Mouse (Mus musculus) bone marrow macrophage, adult 2 months (primary cell): ENCODE measurements around the gene Il11. TPM values are rescaled to one million over a fixed set of nuclear protein-coding genes. Genes with fewer than 3 reads are reported as not detected.

Experiments
- H3K27ac ChIP-seq: 2 replicates; pipeline ENCODE4 v1.5.1; 2012; ENCODE audit warnings: low read depth, low read length; ENCODE audit not compliant: insufficient read depth
- H3K4me1 ChIP-seq: 2 replicates; pipeline ENCODE4 v1.6.1; 2012; ENCODE audit warnings: low read length; ENCODE audit not compliant: control insufficient read depth, insufficient read depth
- H3K4me3 ChIP-seq: 2 replicates; pipeline ENCODE4 v1.5.1; 2012; ENCODE audit warnings: mild to moderate bottlenecking, low read length, moderate library complexity; ENCODE audit not compliant: insufficient read depth
- CTCF ChIP-seq: IDR thresholded peaks from 2 replicates; pipeline ENCODE4 v1.5.1; 2012; ENCODE audit warnings: low read depth, mild to moderate bottlenecking, low read length, moderate library complexity
- POLR2A ChIP-seq: IDR thresholded peaks from 2 replicates; pipeline ENCODE4 v1.6.1; 2012; ENCODE audit warnings: mild to moderate bottlenecking, low read depth, low read length, borderline replicate concordance
- polyA plus RNA-seq: library from polyadenylated mRNA; stranded (reverse); fragments of >200 nt; gene quantifications from 2 replicates; pipeline ENCODE4 v1.2.4, GENCODE M21; 2012; ENCODE audit not compliant: missing spikeins, insufficient read depth, insufficient read length

The Il11 gene
- polyA plus RNA-seq, 1 experiment = not detected

GRCm38 (mm10) chr7:4744886-4745285, 37.8 kb downstream of the Il11 start:
- Histone ChIP-seq H3K27ac (no peak overlapping the region), H3K4me1 (peaks cover 16% of the 10 kb centered on the region), H3K4me3 (no peak overlapping the region)
- TF ChIP-seq POLR2A (no peak), CTCF (no peak)

DNA sequence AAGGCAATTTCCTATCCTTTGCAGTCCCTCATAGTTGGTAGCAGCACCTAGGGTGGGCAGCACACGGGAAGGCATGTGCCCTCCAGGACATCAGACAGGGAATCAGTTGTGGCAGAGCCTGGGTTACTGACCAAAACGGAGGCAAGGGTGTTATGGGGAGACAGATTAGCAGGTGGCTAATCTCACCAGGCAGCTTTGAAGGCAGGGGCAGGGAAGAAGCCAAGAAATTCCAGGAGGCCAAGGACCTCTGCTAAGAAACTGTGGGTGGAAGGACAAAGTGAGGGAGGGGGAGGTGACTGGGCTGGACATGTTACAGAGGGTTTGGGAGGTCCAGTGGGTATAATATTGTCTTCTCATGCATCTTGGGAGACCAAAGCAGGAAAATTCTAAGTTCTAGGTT, 39.3 kb downstream of the Il11 start:
- TF ChIP-seq POLR2A (no peak), CTCF (no peak)
- Histone ChIP-seq H3K4me3 (no peak overlapping the region), H3K27ac (no peak overlapping the region), H3K4me1 (peaks cover 22% of the 10 kb centered on the region)

DNA sequence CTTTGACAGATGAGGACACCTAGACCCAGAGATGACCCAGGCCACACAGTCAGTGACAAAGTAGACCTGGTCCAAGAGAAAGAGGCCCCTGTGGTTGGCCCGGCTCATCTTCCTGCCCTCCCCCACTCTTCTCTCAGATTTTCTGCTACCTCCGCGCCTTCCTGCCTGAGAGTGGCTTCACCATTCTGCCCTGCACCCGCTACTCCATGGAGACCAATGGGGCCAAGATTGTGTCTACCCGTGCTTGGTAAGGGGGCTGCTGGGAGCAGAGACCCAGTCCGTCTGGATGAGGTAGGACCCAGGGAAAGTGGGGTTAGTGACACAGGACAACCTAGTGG, 40.2 kb downstream of the Il11 start:
- no peak overlapping the region for H3K27ac ChIP-seq
- TF ChIP-seq POLR2A = no peak
- TF ChIP-seq CTCF = no peak
- H3K4me1 ChIP-seq = peaks cover 16% of the 10 kb centered on the region
- H3K4me3 ChIP-seq = no peak overlapping the region

GRCm38 (mm10) chr7:4741672-4742481, 40.8 kb downstream of the Il11 start:
- peak overlapping the region; percentile 42; the same call in 1 of the 2 replicates for H3K27ac ChIP-seq
- TF ChIP-seq POLR2A (no peak), CTCF (no peak)
- peaks cover 16% of the 10 kb centered on the region for H3K4me1 ChIP-seq
- H3K4me3 ChIP-seq = peak overlapping the region; percentile 82

- Histone ChIP-seq H3K4me1 (peaks cover 16% of the 10 kb centered on the region), H3K27ac (peak overlapping the region; percentile 96), H3K4me3 (peak overlapping the region; percentile 82)
- no peak for TF ChIP-seq CTCF
- no peak for TF ChIP-seq POLR2A
These were observed 41.5 kb downstream of the Il11 start for GRCm38 (mm10) chr7:4741151-4741550.

GRCm38 (mm10) chr7:4740309-4740727, 42.3 kb downstream of the Il11 start:
- peaks cover 16% of the 10 kb centered on the region for H3K4me1 ChIP-seq
- 0 out of 2 replicates have a peak, but pooled peaks have one; percentile 4 for TF ChIP-seq POLR2A
- TF ChIP-seq CTCF = peak; percentile 28; the same call in 1 of the 2 replicates
- H3K27ac ChIP-seq = peak overlapping the region; percentile 96
- H3K4me3 ChIP-seq = peak overlapping the region; percentile 82

DNA sequence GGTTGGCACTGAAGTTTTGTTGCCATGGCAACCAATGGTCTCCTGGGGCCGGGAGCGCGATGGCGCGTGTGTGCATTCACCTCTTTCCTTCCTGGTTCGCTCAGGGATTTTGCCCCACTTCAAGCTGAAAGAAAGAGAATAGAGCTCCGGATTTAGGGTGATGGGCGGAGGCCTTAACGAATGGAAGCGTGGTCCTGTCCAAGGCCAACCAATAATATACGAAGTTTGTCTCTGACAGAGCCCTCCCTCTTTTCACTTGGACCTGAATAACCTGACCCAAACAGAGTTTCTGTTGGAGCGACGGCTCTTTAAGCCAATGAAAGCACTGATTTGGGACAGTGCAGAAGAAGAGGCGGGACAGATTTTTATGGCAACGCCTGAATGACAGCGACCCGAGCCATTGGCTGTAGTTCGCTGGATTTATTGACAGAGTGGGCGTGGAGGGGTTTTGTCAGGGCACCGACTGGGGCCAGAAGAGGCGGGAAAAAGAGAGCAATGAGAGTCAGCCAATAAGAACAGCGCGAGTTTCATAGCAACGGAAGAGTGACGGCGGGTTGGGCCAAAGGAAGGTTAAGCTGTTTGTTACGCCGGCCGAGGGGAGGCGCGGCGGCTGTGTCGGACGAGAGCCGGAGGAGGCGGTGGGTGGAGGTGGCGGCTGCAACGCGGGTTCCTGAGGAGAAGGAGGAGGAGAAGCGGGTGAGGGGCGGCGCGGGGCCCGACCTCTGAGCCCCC, 42.9 kb downstream of the Il11 start, which contains the start of gene Kmt5c:
Gene Kmt5c (plus strand): TSS at position 572 of the 732 bp plus-strand sequence.
- 0 out of 2 replicates have a peak, but pooled peaks have one; percentile 25 for TF ChIP-seq POLR2A
- TF ChIP-seq CTCF = no peak
- Histone ChIP-seq H3K27ac (peak within 1 kb of the TSS; percentile 96), H3K4me1 (peaks cover 16% of the 10 kb centered on the region), H3K4me3 (peak within 1 kb of the TSS; percentile 82)

DNA sequence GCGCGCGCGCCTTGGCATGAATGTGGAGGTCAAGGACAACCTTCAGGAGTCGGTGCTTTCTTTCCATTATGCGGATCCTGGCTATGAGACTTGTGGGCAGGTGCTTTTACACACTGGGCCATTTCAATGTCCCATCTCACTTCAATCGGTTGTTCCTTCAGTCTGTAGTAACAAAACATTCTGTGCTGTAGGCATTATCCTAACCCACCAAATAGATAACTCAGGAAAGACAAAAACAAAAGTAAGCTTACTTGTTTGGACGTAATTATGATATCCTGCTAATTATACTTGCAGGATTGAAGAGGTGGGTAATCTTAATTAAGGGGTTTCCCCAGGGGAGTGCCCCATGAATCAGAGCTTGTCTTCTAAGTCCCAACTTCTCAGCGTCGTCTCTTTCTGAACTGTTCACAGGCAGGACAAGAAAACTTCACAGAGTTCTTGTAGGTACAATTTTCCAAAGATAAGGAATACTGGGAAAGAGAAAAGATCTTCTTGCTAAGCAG, 43.6 kb downstream of the Il11 start:
- Histone ChIP-seq H3K4me3 (peak overlapping the region; percentile 56), H3K4me1 (peaks cover 16% of the 10 kb centered on the region), H3K27ac (peak overlapping the region; percentile 37; the same call in 1 of the 2 replicates)
- no peak for TF ChIP-seq POLR2A
- TF ChIP-seq CTCF = no peak

GRCm38 (mm10) chr7:4732968-4733392, 49.7 kb downstream of the Il11 start:
- no peak for TF ChIP-seq POLR2A
- no peak for TF ChIP-seq CTCF
- no peaks in the 10 kb centered on the region for H3K4me1 ChIP-seq
- no peak overlapping the region for H3K4me3 ChIP-seq
- no peak overlapping the region for H3K27ac ChIP-seq

DNA sequence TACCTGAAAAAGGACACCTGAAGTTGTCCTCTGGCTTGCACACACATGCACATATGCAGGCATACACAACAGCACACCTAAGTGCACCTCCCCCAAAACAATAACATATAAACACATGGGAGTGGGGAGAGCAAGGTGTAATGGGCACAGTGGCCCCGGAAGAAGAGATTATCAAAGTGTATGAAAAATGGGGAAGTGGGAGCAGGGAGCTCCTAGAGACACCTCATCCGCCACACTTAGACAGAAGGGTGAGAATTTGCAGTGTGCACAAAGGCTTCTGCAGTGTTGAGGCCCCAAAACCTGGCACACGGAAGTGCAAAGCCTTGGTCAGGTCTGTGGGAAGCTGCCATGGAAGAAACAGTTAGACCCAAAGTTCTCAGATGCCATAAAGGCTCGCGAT, 51.6 kb downstream of the Il11 start:
- Histone ChIP-seq H3K27ac (no peak overlapping the region), H3K4me1 (no peaks in the 10 kb centered on the region), H3K4me3 (no peak overlapping the region)
- TF ChIP-seq CTCF (no peak), POLR2A (no peak)

DNA sequence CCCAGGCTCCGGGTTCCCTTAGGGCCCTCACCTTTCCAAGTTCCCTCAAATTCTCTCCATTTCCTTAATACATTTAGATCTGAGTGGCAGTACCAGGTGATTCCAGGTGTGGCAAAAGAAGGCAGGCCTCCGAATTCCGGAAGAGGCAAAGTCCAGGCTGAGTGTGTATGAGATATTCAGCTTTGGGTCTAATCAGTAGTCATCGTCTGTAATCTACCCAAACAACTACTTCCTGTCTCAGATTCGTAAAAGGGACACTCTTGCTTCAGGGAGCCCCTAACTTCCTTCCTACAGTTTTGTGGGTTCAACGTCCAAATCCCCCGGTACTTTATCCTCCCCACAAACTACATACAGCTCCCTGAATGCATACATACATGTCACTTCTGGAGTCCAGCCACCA, 57.5 kb downstream of the Il11 start, which contains the start of gene Tmem150b:
Gene Tmem150b (minus strand): TSS at position 81 of the 400 bp plus-strand sequence.
- Histone ChIP-seq H3K27ac (peak within 1 kb of the TSS; percentile 87), H3K4me3 (peak within 1 kb of the TSS; percentile 76)

More for the DNA sequence above, 57.5 kb downstream of the Il11 start, which contains the start of gene Tmem150b:
- TF ChIP-seq POLR2A (no peak), CTCF (no peak)
- peaks cover 31% of the 10 kb centered on the region for H3K4me1 ChIP-seq
